Mouse (Mus musculus): ENCODE measurements at regions not wholly inside any gene's neighbourhood (a gene's known extent, or its start where the extent isn't known, plus 50 kb on each side); places are given as distances from the start of the nearest gene placed in this dataset.

GRCm38 (mm10) chr8:76038526-76038925 lies 590.0 kb downstream of the Iqcm start:
- Histone ChIP-seq H3K9me3 (no peaks in the 10 kb centered on the region), H3K9ac (no peak overlapping the region), H3K36me3 (no peaks in the 10 kb centered on the region), H3K4me3 (no peak overlapping the region), H3K27me3 (no peaks in the 10 kb centered on the region), H3K4me2 (replicated peaks) (no peak overlapping the region), H3K4me1 (no peaks in the 10 kb centered on the region), H3K27ac (no peak overlapping the region)
- no peak for ATAC-seq (ENCODE audit: insufficient number of reproducible peaks, insufficient read depth, low FRiP score, low TSS enrichment)
- WGBS, result 88% methylated on average over 1 of the region's 1 CpGs

DNA sequence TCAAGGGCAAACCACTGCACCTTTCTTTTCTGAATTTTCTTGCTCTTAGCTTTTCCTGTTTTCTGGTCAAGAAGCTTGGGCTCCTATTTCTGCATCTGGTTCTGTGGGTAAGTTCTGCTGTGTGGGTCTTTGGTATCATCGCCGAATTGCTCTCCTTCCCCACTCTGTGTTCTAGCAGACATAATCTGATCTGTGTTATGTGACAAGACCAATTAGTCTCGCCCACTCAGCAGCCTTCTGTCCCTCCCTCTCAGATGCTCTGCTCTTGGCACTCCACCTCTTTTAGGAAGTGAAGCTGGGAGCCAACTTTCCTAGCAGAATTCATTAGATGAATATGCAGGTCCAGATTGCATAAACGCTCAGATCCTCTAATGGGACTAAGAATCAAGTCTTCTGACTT lies 603.5 kb downstream of the Iqcm start:
- H3K4me2 ChIP-seq (replicated peaks), result no peak overlapping the region
- H3K27ac ChIP-seq, result no peak overlapping the region
- H3K4me1 ChIP-seq, result no peaks in the 10 kb centered on the region
- no peak overlapping the region for H3K9ac ChIP-seq
- no peaks in the 10 kb centered on the region for H3K9me3 ChIP-seq
- no peak for ATAC-seq (ENCODE audit: insufficient number of reproducible peaks, insufficient read depth, low FRiP score, low TSS enrichment)
- H3K27me3 ChIP-seq, result no peaks in the 10 kb centered on the region
- H3K36me3 ChIP-seq, result no peaks in the 10 kb centered on the region
- no peak overlapping the region for H3K4me3 ChIP-seq
- 69% methylated on average over 4 of the region's 4 CpGs for WGBS

DNA sequence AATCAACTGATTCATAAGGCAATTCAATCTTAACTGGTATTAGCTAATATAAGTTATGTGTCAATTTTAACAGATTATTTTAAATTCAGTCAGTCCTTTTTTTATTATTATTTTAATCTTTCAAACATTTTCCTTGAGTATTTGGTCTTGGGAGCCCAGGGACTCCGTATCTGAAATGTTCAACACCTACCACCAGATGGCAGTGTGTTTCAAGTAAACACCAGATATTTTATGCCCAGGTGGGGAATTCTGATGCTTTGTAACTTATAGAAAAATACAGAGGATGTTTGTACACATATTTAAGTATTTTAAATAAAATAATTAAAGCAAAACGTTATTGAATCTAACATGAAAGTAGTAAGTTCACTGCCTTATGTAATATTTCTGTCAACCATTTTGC lies 619.2 kb downstream of the Iqcm start:
- 8% methylated on average over 2 of the region's 2 CpGs for WGBS
- Histone ChIP-seq H3K9me3 (no peaks in the 10 kb centered on the region), H3K4me2 (replicated peaks) (no peak overlapping the region), H3K27me3 (no peaks in the 10 kb centered on the region), H3K36me3 (no peaks in the 10 kb centered on the region), H3K4me1 (no peaks in the 10 kb centered on the region), H3K27ac (no peak overlapping the region), H3K9ac (no peak overlapping the region), H3K4me3 (no peak overlapping the region)
- ATAC-seq (ENCODE audit: insufficient number of reproducible peaks, insufficient read depth, low FRiP score, low TSS enrichment), result no peak

- Histone ChIP-seq H3K9ac (no peak overlapping the region), H3K4me2 (replicated peaks) (no peak overlapping the region), H3K27me3 (no peaks in the 10 kb centered on the region), H3K9me3 (no peaks in the 10 kb centered on the region), H3K4me3 (no peak overlapping the region), H3K27ac (no peak overlapping the region), H3K4me1 (no peaks in the 10 kb centered on the region), H3K36me3 (no peaks in the 10 kb centered on the region)
- no peak for ATAC-seq (ENCODE audit: insufficient number of reproducible peaks, insufficient read depth, low FRiP score, low TSS enrichment)
- WGBS, result 48% methylated on average over 3 of the region's 3 CpGs
Observed at GRCm38 (mm10) chr8:76072671-76073351, 624.3 kb downstream of the Iqcm start.

DNA sequence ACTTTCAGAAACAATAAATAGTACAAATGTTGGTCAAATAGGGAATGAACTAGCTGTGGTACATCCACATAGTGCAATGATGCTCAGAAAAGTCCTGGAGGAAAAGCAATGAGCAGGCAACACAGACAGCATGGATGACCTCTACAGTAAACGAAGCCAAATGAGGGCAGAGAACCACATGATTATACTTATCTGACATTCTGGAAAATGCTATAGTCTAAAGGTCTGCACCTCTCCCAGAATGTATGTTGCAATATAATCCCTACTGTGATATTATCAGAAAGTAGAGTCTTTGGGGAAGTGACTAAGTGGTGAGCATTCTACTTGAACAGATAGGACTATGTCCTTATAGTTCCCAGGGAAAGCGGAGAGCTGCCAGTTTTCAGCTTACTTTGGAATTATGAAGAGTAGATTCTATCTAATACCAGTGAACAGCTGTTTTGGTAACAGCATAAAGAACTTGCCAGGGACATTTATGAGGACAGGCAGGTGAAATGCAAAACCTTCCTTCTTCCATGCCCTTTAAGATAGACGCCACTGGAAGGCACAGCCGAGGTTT lies 672.2 kb downstream of the Iqcm start:
- WGBS, result 93% methylated on average over 4 of the region's 4 CpGs
- no peaks in the 10 kb centered on the region for H3K9me3 ChIP-seq
- ATAC-seq (ENCODE audit: insufficient number of reproducible peaks, insufficient read depth, low FRiP score, low TSS enrichment), result no peak

GRCm38 (mm10) chr8:76127486-76127885 lies 679.0 kb downstream of the Iqcm start:
- 73% methylated on average over 2 of the region's 2 CpGs for WGBS
- Histone ChIP-seq H3K4me3 (no peak overlapping the region), H3K9ac (no peak overlapping the region)

More for the DNA sequence above, 672.2 kb downstream of the Iqcm start:
- Histone ChIP-seq H3K36me3 (no peaks in the 10 kb centered on the region), H3K4me3 (no peak overlapping the region), H3K27ac (no peak overlapping the region), H3K4me2 (replicated peaks) (no peak overlapping the region), H3K4me1 (no peaks in the 10 kb centered on the region), H3K27me3 (no peaks in the 10 kb centered on the region), H3K9ac (no peak overlapping the region)

GRCm38 (mm10) chr8:76137219-76137618 lies 688.7 kb downstream of the Iqcm start:
- no peak overlapping the region for H3K4me2 ChIP-seq (replicated peaks)
- H3K4me3 ChIP-seq, result no peak overlapping the region
- H3K9me3 ChIP-seq, result no peaks in the 10 kb centered on the region
- 80% methylated on average over 4 of the region's 4 CpGs for WGBS
- H3K27me3 ChIP-seq, result no peaks in the 10 kb centered on the region
- H3K27ac ChIP-seq, result no peak overlapping the region
- no peak overlapping the region for H3K9ac ChIP-seq
- H3K36me3 ChIP-seq, result no peaks in the 10 kb centered on the region
- H3K4me1 ChIP-seq, result no peaks in the 10 kb centered on the region
- no peak for ATAC-seq (ENCODE audit: insufficient number of reproducible peaks, insufficient read depth, low FRiP score, low TSS enrichment)

More at GRCm38 (mm10) chr8:76127486-76127885, 679.0 kb downstream of the Iqcm start:
- H3K4me2 ChIP-seq (replicated peaks), result no peak overlapping the region
- ATAC-seq (ENCODE audit: insufficient number of reproducible peaks, insufficient read depth, low FRiP score, low TSS enrichment), result no peak
- H3K4me1 ChIP-seq, result no peaks in the 10 kb centered on the region
- H3K36me3 ChIP-seq, result no peaks in the 10 kb centered on the region
- H3K27ac ChIP-seq, result no peak overlapping the region
- no peaks in the 10 kb centered on the region for H3K9me3 ChIP-seq
- H3K27me3 ChIP-seq, result no peaks in the 10 kb centered on the region

GRCm38 (mm10) chr8:76148681-76149080 lies 700.2 kb downstream of the Iqcm start:
- WGBS, result 47% methylated on average over 4 of the region's 4 CpGs
- ATAC-seq (ENCODE audit: insufficient number of reproducible peaks, insufficient read depth, low FRiP score, low TSS enrichment), result peak; percentile 28; the same call in 1 of the 2 replicates
- Histone ChIP-seq H3K4me2 (replicated peaks) (no peak overlapping the region), H3K27me3 (no peaks in the 10 kb centered on the region), H3K27ac (no peak overlapping the region), H3K9me3 (no peaks in the 10 kb centered on the region), H3K9ac (no peak overlapping the region), H3K36me3 (no peaks in the 10 kb centered on the region), H3K4me1 (peaks cover 4% of the 10 kb centered on the region; the same call in 1 of the 2 replicates), H3K4me3 (no peak overlapping the region)

DNA sequence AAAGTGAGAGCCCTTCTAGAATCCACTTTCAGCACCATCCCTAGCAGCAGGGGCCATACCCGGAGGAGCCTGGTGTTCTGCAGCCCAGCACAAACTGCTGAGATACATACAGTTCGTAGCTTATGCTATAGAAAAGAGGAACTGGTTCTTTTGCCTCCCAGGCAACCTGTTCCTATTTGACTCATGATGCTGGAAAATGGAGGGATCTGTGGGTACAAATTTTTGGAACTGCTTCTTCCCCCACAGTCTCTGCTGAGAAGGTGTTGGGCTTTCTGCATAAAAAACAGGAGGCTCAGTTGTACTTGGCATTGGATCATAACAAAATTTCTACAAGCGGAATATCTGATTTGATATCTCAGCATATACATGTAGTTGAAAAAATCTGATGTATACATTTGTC lies 716.7 kb upstream of the Nr3c2 start:
- 82% methylated on average over 3 of the region's 3 CpGs for WGBS
- Histone ChIP-seq H3K4me1 (no peaks in the 10 kb centered on the region), H3K27me3 (no peaks in the 10 kb centered on the region), H3K9me3 (no peaks in the 10 kb centered on the region), H3K4me2 (replicated peaks) (no peak overlapping the region), H3K9ac (no peak overlapping the region), H3K27ac (no peak overlapping the region), H3K4me3 (no peak overlapping the region), H3K36me3 (no peaks in the 10 kb centered on the region)
- ATAC-seq (ENCODE audit: insufficient number of reproducible peaks, insufficient read depth, low FRiP score, low TSS enrichment), result no peak

GRCm38 (mm10) chr8:76183836-76184235 lies 715.4 kb upstream of the Nr3c2 start:
- no peaks in the 10 kb centered on the region for H3K36me3 ChIP-seq
- no peaks in the 10 kb centered on the region for H3K9me3 ChIP-seq
- no peak overlapping the region for H3K27ac ChIP-seq
- no peaks in the 10 kb centered on the region for H3K4me1 ChIP-seq
- no peaks in the 10 kb centered on the region for H3K27me3 ChIP-seq
- no peak overlapping the region for H3K4me2 ChIP-seq (replicated peaks)
- no peak for ATAC-seq (ENCODE audit: insufficient number of reproducible peaks, insufficient read depth, low FRiP score, low TSS enrichment)
- no peak overlapping the region for H3K9ac ChIP-seq
- no peak overlapping the region for H3K4me3 ChIP-seq

- Histone ChIP-seq H3K4me1 (no peaks in the 10 kb centered on the region), H3K9me3 (no peaks in the 10 kb centered on the region), H3K27ac (no peak overlapping the region), H3K4me2 (replicated peaks) (no peak overlapping the region), H3K27me3 (no peaks in the 10 kb centered on the region), H3K9ac (no peak overlapping the region), H3K4me3 (no peak overlapping the region), H3K36me3 (no peaks in the 10 kb centered on the region)
- ATAC-seq (ENCODE audit: insufficient number of reproducible peaks, insufficient read depth, low FRiP score, low TSS enrichment), result no peak
- WGBS, result 81% methylated on average over 5 of the region's 5 CpGs
Observed at GRCm38 (mm10) chr8:76187293-76187692, 711.9 kb upstream of the Nr3c2 start.

DNA sequence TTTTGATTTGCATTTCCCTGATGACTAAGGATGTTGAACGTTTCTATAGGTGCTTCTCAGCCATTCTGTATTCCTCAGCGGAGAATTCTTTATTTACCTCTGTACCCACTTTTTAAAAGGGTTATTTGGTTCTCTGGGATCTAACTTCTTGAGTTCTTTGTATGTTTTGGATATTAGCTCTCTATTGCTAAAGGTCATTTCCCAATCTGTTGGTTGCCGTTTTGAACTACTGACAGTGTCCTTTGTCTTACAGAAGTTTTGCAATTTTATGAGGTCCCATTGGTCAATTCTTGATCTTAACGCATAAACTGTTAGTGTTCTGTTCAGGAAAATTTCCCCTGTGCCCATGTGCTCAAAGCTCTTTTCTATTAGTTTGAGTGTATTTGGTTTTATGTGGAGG lies 687.4 kb upstream of the Nr3c2 start:
- ATAC-seq (ENCODE audit: insufficient number of reproducible peaks, insufficient read depth, low FRiP score, low TSS enrichment), result no peak
- Histone ChIP-seq H3K27ac (no peak overlapping the region), H3K4me3 (no peak overlapping the region), H3K27me3 (no peaks in the 10 kb centered on the region), H3K4me2 (replicated peaks) (no peak overlapping the region), H3K4me1 (no peaks in the 10 kb centered on the region), H3K36me3 (no peaks in the 10 kb centered on the region), H3K9ac (no peak overlapping the region), H3K9me3 (no peaks in the 10 kb centered on the region)
- WGBS, result 86% methylated on average over 4 of the region's 4 CpGs
